Mouse (Mus musculus) heart, postnatal 10 days (tissue): ENCODE measurements around the gene Ncoa1. TPM values are rescaled to one million over a fixed set of nuclear protein-coding genes. Genes with fewer than 3 reads are reported as not detected.
A peak's percentile ranks its signal among the peaks of the same experiment; 100 is the strongest.

Experiments used
- DNase-seq, 2 experiments: peaks; one replicate each; pipeline ENCODE4 v3.0.0; 2021
- intact Hi-C: fragments of 180-260 bp; cut with DNase I; formaldehyde crosslinking; loops from one replicate; pipeline ENCODE4 v1.15.1; 2025
- total RNA-seq, 2 experiments: library from RNA; stranded (reverse); gene quantifications; 2 replicates each; pipeline ENCODE4 v1.2.3; 2021

Ncoa1 gene
- total RNA-seq, 2 experiments from 2014 or later = 36.7 to 37.0 TPM

- intact Hi-C loops = no loop called here
- no peak for DNase-seq
Measured at GRCm38 (mm10) chr12:4355019-4355730, 121.8 kb downstream of the Ncoa1 start.

- intact Hi-C loops = no loop called here
- DNase-seq = no peak
Measured at GRCm38 (mm10) chr12:4343216-4343615, 133.8 kb downstream of the Ncoa1 start.

GRCm38 (mm10) chr12:4342087-4342486 is 134.9 kb downstream of the Ncoa1 start:
- no peak for DNase-seq
- intact Hi-C loops = no loop called here

- DNase-seq = no peak
- intact Hi-C loops = no loop called here
Measured at GRCm38 (mm10) chr12:4340325-4340924, 136.6 kb downstream of the Ncoa1 start.

GRCm38 (mm10) chr12:4323604-4324003 is 153.4 kb downstream of the Ncoa1 start:
- DNase-seq = no peak
- intact Hi-C loops = no loop called here

GRCm38 (mm10) chr12:4322227-4322626 is 154.8 kb downstream of the Ncoa1 start:
- no peak for DNase-seq

DNA sequence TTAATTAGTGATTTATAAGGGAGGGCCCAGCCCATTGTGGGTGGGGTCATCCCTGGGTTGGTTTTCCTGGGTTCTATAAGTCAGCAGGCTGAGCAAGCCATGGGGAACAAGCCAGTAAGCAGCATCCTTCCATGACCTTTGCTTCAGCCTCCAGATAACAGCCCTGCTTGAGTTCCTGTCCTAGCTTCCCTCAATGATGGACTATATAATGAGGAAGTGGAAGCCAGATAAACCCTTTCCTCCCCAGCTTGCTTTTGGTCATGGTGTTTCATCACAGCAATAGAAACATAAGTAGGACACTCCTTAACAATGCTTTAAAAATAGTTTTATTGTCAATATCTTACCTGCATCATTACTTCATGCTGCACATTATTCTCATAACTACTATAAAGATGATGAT is 163.2 kb downstream of the Ncoa1 start:
- DNase-seq = no peak
- intact Hi-C loops = no loop called here

More at GRCm38 (mm10) chr12:4322227-4322626, 154.8 kb downstream of the Ncoa1 start:
- intact Hi-C loops = no loop called here

GRCm38 (mm10) chr12:4306712-4307313 is 170.2 kb downstream of the Ncoa1 start:
- no peak for DNase-seq
- intact Hi-C loops = no loop called here

- no peak for DNase-seq
- intact Hi-C loops = no loop called here
Measured at GRCm38 (mm10) chr12:4299300-4299699, 177.7 kb downstream of the Ncoa1 start.

DNA sequence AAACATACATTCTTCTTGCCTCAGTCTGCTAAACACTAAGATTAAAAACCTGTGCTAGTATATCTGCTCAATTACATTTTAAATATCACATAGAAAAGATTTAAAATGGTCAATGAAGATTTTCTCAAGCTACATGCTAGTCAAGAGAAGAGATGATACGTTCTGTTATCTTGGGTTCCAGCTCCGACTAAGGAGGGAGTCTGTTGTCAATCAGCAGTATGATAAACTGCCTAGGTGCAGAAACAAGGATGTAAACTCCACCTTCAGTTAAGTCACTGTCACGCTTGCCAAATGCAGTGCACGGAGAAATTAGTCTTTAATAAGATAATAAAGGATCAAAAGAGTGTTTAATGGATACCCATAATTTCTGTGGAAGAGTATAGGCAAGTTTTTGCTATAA is 178.4 kb downstream of the Ncoa1 start:
- intact Hi-C loops = no loop called here
- DNase-seq = no peak

DNA sequence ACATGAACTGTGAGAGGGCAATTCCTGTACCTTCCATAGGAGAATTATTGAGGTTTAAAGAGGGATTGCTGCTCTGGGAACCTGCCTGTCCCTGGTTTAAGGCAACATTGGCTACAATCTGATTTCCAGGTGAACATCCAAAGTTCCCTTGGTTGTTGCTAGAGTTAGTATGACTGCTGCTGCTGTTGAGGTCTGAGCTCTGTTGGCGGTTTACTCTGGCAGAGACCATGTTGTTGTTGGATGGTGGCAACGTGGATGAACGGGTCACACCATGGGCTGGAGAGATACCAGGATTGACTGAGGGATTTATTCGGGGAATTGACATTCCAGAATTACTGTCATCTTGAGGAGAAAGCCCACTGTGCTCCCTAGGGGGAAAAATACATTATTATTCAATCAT is 181.1 kb downstream of the Ncoa1 start:
- DNase-seq = peak in 1 of 2 experiments; percentile 12
- intact Hi-C loops = no loop called here

GRCm38 (mm10) chr12:4295281-4295680 is 181.7 kb downstream of the Ncoa1 start:
- no peak for DNase-seq
- intact Hi-C loops = no loop called here

- DNase-seq = no peak
- intact Hi-C loops = no loop called here
Measured at GRCm38 (mm10) chr12:4293813-4294212, 183.2 kb downstream of the Ncoa1 start.

DNA sequence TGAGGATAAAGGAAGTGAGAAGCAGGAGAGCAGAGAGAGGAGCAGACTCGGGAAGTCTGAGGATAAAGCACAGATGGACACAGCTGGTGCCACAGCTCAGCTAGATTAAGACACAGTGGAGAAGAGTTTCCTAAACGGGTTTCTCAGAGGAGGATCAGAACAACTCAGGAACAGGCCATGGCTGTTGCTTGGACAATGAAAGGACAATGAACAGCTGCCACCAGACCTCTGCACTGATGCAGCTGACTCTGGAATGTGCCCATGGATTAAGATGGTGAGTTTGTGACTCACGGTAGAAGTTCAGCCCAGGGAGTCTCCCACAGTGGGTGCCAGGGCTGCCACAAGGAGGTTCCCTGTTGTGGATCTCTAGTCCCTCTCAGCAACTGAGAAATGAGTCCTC is 191.8 kb downstream of the Ncoa1 start:
- peak; percentile 48 to 62 for DNase-seq

DNA sequence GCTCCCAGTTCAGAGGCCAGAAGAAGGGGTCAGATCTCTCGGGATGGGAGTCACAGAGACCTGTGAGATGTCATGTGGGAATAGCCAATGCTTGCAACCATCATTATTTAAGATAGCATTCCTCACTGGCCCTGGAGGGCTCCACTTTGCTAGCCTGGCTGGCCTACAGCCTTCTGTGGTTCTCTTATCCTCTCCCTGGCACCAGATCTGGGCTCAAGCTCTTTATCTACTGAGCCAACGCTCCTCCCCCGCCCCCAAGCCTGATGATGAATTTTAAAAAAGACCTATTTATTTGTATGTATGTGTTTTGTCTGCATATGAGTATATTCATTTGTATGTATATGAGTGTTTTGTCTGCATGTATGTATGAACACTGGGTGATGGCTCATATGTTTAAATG is 197.1 kb downstream of the Ncoa1 start:
- DNase-seq = no peak
- intact Hi-C loops = loop anchor here (10.0 kb wide), 1 partner anchor 265 kb away; no protein-coding TSS in a partner anchor

More for the DNA sequence above, 191.8 kb downstream of the Ncoa1 start:
- intact Hi-C loops = loop anchor here (10.0 kb wide), 1 partner anchor 260 kb away; no protein-coding TSS in a partner anchor

DNA sequence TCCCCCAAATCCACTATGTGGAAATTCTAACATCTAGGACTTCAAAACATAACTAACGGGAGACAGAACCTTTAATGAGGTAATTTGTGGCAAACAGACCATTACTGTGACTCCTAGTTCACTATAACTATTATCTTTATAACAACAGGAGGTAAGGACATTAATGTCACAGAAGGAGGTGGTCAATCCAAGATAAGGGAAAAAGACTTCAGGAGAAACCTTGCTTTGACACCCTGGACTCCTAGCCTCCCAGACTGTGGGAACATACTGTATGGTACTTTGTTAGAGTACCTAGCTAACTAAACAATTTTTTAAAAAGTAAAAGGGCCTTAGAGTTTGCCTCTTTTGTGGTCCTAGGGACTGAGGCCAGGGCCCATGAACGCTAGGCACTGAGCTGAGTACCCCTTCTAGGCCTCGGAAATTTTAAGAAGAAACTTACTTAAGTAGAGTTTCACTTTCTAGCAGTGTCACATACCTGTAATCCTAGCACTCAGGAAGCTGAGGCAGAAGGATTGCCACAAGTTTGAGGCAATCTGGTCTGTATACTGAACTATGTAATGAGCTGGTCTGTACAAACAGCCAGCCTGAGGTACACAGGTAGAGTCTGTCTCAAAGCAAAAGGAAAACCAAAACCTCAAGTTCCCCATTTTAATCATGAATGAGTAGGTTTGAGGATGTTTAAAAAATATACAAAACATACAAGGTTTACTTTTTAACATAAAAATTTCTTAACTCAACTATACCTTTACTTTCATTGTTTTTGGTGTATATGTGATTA is 197.8 kb downstream of the Ncoa1 start:
- DNase-seq = no peak
- intact Hi-C loops = no loop called here

DNA sequence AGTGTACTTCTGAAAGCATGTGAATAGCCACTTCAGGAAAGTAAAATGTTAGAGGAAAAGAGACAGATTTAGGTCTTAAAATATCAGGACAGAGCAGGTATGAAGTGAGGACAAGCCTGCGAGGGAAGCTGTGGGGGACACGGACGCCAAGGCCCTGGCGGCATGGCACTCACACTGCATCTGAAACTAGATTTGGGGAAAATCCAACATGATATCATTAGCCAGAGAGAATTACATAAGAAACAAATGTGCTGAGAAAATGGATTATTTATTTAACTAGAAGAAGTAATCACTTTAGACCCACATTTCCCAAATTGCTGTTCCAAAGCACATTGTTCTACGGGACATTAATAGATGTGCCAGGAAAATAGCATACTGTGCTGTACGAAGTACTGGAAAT is 205.9 kb downstream of the Ncoa1 start:
- intact Hi-C loops = no loop called here

DNA sequence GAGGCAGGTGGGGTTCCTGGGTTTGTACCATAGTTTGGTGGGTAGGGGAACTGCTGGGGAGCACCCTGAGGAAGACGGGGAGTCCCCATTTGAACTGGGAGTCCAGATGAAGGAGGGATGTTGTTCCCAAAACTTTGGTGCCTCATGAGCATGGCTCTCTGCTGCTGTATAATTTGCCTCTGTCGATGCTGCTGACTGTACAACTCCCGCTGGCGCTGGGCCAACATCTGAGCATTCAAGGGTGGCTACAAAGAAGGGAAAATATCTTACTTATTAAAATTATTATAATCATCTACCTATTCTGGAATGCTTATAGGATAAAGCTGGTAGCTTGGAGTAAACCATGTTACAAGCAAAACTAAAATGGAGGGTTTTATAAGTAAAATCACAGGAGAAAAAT is 209.2 kb downstream of the Ncoa1 start:
- DNase-seq = peak in 1 of 2 experiments; percentile 24
- intact Hi-C loops = no loop called here

More for the DNA sequence above, 205.9 kb downstream of the Ncoa1 start:
- no peak for DNase-seq

- intact Hi-C loops = no loop called here
- DNase-seq = no peak
Measured at GRCm38 (mm10) chr12:4252742-4253655, 224.0 kb downstream of the Ncoa1 start.

DNA sequence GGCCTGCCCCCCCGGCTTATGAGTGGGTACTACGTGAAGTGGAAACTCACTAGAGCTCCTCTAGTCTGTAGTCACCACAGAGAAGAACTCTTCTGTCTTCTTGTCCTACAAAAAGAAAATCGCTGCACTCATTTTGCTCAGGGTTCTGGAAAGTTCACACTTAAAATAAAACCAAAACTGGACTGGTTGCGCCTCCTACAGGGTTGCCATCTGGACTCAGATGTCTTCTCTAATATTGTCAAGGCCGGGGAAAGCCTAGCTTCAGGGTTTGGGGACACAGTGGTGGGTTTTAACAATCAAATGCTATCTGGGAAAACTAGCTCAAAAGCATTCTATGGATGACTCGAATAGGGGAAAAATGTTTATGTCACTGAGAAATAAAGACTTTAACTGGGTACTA is 227.2 kb downstream of the Ncoa1 start:
- intact Hi-C loops = no loop called here

More for the DNA sequence above, 227.2 kb downstream of the Ncoa1 start:
- DNase-seq = no peak
